Mouse (Mus musculus) thymus, postnatal 25 days (tissue): ENCODE results near the gene Cldn24.
"Not testable (repeated sequence)": the region's sequence is repeated elsewhere in the genome, so short reads cannot be mapped to it uniquely, and the experiment has no call there.

ENCODE experiments used
- DNase-seq: peaks from one replicate; pipeline ENCODE4 v3.0.0; 2022

Gene Cldn24

DNA sequence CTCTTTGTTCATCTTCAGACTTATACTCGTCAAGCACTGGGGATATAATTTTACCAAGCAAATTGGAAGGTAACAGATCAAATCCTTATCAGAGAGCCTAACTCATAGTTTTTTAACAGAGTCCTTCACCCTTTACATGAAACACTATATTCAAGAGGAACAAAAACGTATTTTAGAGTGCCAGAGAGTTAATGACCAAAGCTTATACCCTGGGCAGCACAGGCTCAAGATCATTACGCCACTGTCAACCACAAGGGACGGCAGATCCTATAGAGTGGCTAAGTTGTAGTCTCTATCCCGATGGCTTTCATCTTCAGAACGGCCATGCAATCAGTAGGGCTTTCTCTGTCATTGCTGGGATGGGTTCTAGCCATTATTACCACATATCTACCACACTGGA is at the start of gene Cldn24:
Cldn24 (plus strand) TSS at position 301 of the 400 bp plus-strand sequence.
- DNase-seq = no peak

DNA sequence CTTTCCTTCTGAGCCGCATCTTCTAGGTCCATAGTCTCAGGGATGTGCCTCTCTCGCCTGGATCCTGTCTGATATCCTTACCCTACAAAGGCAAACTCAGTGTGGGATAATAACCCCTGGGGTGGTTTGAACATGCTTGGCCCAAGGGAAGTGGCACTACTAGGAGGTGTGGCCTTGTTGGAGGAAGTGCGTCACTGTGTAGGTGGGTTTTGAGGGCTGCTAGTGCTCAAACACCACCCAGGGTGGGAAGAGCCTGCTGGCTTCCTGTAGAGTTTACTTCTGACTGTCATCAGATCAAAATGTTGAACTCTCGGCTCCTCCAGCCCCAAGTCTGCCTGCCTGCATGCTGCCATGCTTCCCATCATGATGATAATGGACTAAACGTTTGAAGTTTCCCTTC is 49.0 kb upstream of the Cldn24 start:
- no peak for DNase-seq

DNA sequence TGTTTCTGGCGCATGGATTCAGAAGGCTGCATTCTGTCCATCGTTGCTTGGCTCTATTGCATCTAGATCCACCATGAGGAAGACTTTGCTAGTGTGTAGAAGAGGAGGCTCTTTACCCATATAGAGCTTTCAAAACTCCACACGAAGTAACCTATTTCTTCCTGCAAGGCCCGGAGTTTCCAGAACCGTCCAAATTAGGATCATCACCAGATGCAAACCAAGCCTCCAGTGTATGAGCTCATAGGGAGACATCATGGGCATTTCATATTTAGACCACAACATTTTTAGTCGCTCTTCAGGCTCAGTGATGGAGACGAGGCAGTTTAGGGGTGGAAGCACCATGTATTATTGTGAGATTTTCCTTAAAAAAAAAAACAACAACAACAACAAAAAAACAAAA is 44.5 kb upstream of the Cldn24 start:
- no peak for DNase-seq

DNA sequence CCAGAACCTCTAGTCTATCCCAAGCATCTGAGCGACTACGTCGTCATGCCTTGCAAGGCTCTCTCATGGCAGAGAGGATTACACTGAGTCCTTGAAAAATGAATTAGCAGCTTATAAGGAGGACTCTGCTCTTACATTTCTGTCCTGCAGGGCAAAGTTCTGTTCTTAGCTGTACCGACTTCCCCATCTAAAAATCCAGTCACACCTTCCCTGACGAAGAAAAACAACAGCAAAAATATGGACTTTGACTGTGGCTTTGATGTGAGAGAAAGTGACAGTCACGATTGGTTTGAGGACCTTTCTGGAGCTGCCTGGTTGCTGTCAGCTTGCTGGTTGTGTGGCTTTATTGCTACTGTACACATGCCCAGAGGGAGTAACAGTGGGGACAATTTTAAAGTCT is 42.4 kb upstream of the Cldn24 start:
- no peak for DNase-seq

DNA sequence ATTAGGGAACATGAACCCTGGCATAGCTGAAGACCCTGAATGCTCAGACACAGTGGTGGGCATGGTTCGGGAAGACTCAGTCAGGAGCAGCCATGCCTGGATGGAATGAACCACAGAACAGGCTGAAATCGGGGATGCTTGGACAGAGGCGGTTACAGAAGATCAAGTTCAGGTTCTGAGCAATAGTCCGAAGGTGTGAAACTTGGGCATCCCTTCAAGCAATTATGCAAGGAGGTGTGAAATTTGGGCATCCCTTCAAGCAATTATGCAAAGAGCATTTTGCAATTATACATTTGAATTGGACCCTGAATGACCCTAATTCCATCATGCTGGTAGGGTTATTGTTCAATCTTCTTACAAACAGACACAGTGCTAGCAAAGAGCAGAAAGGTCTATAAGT is 40.1 kb upstream of the Cldn24 start:
- DNase-seq = no peak

DNA sequence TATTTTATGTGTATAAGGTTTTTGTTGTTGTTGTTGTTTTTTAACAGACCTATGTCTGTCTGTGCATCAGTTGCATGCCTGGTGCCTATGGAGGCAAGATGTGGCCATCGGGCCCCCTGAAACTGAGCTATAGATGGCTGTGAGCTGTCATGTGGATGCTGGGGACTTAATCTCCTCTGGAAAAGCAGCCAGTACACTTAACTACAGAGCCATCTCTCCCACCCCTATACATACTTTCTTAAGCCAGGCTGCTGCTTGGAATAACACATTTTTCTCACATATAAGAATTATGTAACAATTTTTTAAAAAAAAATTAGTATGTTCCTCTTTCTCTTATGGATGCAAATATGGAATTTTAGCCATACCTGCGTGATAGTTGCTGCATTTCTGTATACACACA is 38.4 kb upstream of the Cldn24 start:
- DNase-seq = no peak

DNA sequence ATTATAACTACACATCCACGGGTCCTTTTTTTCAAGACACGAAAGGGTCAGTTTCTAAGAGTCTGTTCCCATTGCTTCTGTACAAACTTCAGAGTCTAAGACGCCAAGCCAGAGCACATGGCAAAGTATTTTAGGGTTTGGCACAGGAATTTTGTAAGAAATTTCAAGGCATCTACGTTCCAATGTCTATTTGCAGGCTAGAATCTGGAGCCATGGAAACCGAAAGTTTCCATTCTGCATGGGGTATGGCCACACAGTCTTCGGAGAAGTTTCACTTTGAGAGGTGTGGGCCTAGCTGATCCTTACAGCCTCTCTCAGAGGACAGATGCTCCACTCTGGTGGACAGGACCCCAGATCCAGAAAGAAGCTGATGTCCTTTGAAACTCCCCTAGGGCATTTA is 38.0 kb upstream of the Cldn24 start:
- DNase-seq = no peak

DNA sequence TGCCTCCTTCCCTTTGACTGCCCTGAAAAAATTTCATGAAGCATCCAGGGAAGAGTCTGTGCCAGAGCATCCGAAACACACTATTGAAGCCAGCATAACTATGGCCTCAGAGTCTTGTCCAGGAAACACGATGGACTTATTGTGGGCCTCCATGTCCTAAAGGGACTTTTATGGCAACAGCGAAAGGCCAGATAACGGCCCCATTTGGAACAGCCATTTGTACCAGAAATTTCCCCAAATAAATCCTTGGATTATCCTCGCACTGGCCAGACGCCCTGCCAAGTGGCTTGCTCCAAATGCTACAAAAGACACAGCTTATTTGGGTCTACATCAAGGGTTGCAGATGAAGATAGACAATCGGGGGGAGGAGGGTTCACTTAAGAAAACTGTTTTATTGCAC is 37.5 kb upstream of the Cldn24 start:
- DNase-seq = no peak

DNA sequence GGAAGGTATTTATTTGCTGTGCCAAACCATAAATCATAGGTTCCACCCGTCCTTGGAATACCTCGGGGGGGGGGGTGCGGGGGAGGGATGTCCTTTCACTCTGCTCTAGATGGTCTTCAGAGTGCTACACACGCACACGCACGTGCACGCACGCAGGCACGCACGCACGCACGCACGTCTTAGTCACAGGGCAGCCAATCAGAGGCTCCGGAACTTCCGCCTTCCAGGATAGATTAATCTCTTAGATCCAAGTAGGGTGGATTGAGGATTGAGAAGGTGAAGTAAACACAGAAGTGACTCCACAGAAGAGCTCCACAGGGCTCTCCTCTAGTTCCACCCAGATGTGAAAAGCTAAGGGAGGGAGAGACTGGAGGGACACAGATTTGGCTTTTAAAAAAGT is 35.6 kb upstream of the Cldn24 start:
- DNase-seq = no peak

DNA sequence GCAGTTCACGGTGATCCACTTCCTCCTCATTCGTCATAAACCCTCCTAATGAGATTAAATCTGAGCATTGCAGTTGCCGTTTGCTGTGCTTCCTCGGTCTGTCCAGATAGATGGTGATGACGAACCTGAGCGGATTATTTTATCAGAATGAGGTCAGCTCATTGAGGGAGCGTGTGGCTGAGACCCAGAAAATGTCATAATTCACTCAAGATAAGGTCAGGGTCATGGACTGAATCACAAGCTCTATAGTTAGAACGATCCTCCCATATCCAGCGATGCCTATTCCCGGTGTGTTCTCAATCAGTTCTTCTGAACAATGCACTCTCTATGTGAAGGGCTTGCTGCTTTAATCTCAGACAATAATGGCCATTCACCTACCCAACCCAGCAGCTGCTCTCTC is 34.2 kb upstream of the Cldn24 start:
- DNase-seq = no peak

DNA sequence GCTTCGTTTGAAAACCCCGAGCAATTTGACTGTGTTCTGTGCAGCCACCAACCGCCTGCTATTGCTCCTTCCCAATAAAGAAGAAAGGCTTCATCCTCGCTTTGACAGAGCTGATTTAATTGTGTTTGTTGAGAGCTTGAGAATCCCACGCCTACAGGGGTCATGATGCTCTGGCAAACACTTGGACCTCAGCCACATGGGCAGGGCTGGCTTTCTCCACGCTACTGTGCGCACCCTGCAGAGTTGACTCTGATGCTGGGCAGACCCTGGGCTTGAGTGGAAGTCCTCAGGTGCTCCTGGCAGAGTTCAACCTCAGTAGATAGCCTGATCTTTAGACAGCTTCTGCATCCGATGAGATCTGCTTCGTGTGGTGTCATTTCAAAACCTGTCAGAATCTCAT is 30.0 kb upstream of the Cldn24 start:
- no peak for DNase-seq

DNA sequence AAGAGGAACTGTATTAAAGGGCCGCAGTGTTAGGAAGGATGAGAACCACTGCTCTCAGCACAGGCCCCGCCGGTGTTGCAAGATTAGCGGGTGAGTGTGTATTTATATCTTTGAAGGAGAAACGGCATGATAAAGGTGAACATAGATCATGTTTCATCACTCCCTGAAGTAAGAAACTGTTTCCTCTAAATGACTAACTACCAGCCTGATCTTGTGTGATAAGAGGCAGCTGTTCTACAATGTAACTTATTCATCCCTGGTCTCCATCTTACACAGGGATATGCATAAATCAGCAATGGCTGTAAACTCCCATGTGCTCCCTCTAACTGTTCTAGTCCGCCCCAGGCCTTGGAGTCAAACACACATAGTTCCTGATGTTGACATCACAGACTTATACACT is 22.5 kb upstream of the Cldn24 start:
- no peak for DNase-seq

DNA sequence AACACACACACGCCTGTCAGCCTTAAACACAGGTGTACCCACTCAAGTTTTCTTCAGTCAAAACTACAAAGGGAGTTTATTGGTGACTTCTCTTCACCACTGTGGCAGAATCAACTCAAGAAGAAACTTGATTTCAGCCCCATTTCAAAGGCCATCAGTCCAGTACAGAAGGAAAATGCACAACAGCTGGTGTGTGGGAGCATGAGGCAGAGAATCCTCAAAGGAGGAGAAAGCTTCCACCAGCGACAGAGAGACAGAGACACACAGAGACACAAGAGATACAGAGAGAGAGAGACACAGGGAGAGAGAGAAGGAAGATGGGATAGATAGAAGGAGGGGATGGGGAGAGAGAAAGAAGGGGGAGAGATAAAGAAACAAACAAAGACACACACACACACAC is 19.6 kb upstream of the Cldn24 start:
- no peak for DNase-seq

DNA sequence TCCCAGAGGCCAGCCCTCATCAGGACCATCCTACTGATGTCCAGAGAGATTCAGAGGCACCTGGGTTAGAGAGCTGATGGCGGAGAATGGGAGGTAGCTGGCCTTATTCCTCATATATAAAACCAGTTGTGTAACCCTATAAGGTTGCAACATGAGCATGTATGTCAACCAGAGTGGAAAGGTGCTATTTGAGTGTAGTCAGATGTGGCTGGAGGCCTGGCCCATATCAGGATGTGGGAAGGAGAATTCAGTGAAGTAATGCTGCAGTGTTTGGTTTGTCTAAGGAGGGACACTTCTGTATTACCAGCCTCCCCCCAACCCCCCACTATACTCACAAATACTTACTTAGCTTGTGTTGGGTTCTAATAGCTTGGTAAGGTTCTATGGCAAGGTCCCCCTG is 17.7 kb upstream of the Cldn24 start:
- no peak for DNase-seq

DNA sequence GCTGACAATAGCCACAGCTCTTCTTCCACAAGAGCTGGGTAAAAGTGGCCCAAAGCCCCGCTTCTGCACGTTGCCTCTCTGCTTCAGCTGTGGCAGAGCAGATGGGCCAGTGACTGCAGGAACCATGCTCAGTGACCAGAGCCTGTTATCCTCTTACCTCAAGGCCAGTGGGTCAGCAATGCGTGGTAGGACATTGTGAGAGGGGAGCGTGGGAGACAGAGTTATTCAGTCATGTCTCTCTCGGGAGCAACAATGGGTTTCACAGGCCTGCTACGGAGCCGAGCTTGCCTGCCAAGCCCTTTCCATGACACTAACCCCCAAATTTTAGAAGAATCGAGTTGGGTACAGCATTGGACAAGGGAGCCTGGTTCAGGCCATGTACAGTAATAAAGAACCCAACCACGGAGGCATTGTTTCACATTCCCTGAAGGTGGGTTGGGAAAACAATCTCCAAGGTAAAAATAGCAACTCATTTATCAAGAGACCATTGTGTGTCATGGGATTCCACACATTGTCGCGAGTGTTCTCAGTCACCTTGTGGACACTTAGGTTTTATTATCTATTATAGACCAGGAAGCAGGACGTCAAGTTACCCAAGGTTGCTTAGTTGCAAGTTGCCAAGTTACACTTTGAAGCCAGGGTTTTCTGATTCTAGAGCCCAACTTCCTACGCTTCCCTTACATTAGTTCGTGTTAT is 11.8 kb upstream of the Cldn24 start:
- no peak for DNase-seq

DNA sequence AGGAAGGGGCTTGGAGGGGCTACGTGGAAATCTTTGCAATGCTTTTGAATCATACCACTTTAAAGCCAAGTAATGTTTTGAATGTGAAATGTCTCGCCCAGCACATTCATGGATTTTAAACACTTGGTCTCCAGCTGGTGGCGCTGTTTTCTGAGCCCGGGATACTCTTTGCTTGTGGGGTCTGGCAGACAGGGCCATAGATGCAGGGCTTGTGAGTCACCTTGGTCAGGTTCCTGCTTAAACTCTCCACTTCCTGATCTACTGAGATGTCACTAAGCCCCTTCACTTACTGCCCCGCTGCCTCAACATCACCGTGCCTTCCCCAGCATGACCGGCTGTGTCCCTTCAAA is 11.3 kb upstream of the Cldn24 start:
- DNase-seq = no peak

DNA sequence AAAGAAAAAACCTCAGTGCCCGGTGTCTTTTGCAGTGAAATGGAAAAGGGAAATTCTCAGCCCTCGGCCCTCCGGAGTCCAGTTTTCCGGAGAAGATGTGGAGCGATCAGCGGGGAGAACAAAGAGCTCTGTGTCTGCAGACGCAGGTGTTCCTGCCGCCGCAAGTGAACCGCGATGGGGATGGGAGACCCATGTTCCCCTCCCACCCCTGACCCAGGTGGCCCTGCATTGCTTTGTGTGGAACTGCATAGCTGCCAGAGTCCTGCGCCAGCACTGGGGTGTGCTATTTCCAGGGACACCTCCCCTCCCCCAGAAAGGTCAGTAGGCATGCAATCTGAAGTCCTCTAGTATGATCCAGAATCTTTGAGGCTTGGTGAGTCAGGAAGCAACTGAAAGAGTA is 10.7 kb upstream of the Cldn24 start:
- DNase-seq = no peak

DNA sequence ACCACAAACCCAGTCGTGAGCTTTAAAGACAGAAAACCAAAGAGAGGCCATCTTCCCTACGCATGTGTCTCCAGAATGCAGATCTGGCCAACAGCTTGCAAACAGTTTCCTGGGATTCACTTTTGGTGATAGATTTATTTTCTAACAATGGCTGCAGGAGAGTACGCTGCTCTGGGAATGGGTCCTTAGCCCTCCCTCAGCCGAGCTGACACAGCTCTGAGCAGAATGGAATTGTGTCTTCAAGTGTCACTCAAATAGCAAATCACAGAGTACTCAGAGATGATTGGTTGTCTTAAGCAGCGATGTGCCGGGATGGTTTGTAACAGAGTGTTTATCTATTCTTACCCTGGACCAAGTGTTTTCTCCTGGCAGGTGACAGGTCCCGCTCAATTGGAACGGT is 2.9 kb upstream of the Cldn24 start:
- no peak for DNase-seq

DNA sequence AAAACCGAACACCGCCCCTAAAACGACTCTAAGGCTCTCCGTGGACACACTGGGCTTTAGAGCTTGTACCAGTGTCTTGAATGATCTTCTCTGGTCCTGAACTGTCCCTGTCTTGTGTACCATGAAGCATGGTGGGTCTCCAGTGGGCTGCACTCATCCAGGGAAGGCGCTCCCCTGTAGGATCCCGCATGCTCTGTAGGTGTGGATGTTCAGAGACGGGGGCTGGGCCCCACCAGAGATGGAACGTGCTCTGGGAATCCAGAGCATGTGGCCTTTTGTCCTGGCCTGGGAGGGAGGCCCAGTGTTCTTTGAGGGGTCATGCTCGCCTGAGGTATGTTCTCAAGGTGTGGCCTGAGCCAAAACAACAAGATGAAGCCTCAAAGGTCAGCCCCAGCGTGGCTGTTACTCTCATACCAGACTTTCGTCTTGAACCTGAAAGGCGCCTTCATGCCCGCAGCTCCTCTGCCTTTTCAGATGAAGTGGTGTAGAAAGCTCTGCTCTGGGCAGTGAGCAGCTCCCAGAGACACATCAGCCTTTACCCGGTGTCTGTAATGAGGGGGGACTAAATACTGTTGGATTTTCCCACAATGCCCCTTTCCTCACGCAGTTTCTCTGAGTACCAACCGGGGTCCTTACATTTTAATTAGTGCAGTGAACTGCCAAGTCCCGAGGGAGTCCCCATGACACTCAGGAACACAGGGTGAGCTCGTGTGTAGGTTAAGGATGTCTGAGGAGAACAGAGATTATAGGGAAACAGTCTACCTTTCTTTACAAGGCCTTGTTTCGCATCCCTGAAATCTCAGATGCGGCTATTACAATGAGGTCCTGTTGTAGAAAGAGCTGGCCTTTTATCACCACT is 800 bp upstream of the Cldn24 start:
- DNase-seq = no peak

DNA sequence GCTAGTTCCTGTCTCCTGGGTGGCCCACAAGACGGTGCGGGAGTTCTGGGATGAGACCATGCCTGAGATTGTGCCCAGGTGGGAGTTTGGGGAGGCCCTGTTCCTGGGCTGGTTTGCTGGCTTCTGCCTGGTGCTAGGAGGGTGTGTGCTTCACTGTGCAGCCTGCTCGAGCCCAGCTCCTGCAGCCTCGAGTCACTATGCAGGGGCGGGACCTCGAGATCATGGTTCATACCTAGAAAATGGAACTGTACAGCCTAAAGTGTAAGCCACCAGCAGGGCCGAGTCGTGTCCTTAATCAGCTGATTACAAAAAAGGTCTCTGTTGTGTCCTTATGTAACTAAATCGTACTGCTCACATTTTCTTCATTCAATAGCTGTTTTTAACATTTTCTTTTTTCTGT is 598 bp downstream of the Cldn24 start:
- not testable (repeated sequence) for DNase-seq

DNA sequence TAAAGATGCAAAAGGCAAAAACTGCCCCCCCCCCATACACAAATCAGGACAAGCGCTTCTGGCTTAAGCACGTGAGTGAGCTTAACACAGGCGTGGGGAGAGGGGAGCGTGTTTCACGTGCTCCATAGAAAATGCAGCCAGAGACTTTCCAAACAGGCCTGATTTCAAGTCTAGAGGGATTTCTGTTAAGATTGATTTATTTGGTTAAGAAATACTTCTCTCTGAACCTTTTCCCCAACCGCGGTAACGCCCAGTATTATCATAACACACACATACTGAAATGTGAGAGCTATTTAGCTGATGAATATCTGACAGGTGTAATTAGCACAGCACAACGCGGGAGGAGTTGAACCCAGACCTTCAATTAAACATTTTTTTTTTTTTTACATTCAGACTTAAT is 1.8 kb downstream of the Cldn24 start:
- DNase-seq = no peak

DNA sequence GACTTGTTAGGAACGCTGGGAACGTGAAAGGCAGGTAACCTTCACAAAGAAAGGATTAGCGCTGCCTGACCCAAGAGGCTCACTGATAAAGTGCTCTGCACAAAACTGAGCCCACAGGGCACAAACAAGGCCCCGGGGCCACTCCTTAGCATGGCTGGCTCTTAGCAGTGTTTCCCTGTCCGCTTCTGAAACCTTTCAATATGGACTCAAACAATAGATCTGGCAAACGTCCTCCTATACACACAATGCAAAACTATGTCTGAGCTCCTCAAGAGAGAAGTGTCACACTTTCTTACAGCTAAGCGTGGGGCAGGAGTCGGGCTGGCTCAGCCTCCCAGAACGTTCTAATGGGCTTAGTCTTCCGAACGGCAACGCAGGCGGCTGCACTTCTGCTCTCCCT is 2.2 kb downstream of the Cldn24 start, which contains the start of gene Cldn22:
Cldn22 (plus strand) TSS at position 301 of the 400 bp plus-strand sequence.
- no peak for DNase-seq

DNA sequence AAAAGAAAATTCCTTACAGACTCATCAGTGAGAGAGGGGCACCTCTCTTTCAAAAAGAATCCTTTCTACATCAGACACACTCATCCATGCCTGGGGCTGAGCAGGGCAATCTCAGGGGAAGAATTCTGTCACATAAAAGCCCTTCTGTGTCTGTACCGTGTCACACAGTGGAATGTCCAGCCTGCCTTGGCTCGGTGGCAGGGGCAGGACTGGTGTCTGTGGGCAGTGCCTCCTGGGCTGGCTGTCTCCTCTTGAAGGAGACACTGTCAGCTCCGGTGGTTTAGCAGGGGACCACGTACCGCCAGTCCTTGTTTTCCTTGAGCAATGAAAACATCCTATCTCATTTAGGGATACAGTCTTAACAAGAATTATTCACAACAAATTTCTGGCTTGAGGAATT is 3.7 kb downstream of the Cldn24 start:
- no peak for DNase-seq

DNA sequence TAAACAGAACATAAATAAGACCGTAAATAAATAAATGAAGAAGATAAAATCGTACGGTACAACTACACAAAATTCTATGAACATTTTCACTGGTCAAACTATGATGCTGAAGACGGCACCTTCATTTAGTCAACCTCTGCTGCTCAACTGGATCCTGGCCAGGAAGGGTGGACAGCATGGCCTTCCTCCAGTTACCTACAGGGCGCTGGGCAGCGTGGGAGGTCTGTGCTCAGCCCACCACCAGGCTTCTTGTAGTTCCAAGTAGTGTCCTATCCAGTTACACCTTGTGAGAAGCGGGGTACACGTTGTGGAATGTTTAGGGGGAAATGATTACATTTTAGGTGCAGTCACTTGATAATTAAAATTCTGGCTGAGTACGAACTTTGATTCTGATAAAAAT is 5.0 kb downstream of the Cldn24 start:
- DNase-seq = no peak

DNA sequence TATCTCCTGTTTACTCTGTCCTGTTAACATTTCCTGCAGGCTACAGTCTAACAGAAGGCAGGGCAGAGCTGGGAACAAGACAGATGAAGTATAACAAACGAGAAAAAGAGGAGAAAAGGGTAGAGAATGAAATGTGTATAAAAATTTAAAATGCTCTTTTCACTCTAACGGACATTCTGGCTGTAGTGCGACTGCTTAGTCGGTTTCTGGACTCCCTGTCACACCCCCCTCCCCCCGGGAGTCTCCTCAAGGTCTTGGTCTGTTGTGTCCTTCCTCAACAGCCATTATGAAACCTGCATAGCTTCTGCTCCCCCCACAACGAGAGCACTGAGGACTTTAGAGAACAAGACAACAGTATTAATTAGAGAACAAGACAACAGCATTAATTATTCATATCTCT is 10.7 kb downstream of the Cldn24 start:
- no peak for DNase-seq
